Mouse (Mus musculus) intestine, postnatal 0 days (tissue): ENCODE measurements around the gene Peli1. TPM values are rescaled to one million over a fixed set of nuclear protein-coding genes. Genes with fewer than 3 reads are reported as not detected.

Source experiments
- ATAC-seq: fragments of 200-750 bp; cut with Nextera tagmentation; 2 replicates; pipeline ENCODE4 v1.8.0; 2017; ENCODE audit warnings: mild to moderate bottlenecking, moderate TSS enrichment, moderate library complexity
- H3K27ac ChIP-seq: fragments of 300-500 bp; sonication (generic); 2 replicates; pipeline ENCODE4 v1.5.1; 2014; ENCODE audit warnings: mild to moderate bottlenecking, low read depth, low read length, moderate library complexity
- H3K27me3 ChIP-seq: fragments of 300-500 bp; sonication (generic); replicated peaks from 2 replicates; pipeline ENCODE4 v1.6.1; 2014; ENCODE audit warnings: low read length, mixed read lengths; ENCODE audit not compliant: control insufficient read depth, insufficient read depth
- H3K36me3 ChIP-seq: fragments of 300-500 bp; sonication (generic); 2 replicates; pipeline ENCODE4 v1.6.1; 2014; ENCODE audit warnings: mild to moderate bottlenecking, moderate library complexity; ENCODE audit not compliant: control insufficient read depth, insufficient read depth
- H3K4me1 ChIP-seq: fragments of 300-500 bp; sonication (generic); replicated peaks from 2 replicates; pipeline ENCODE4 v1.6.1; 2014; ENCODE audit warnings: antibody characterized with exemption, low read length, mixed read lengths; ENCODE audit not compliant: control insufficient read depth, insufficient read depth
- H3K4me2 ChIP-seq: fragments of 300-500 bp; sonication (generic); replicated peaks from 2 replicates; pipeline ENCODE4 v1.6.1; 2014; ENCODE audit warnings: low read depth, mild to moderate bottlenecking, moderate library complexity
- H3K4me3 ChIP-seq: fragments of 300-500 bp; sonication (generic); 2 replicates; pipeline ENCODE4 v1.5.1; 2014; ENCODE audit warnings: low read depth, low read length
- H3K9ac ChIP-seq: fragments of 300-500 bp; sonication (generic); 2 replicates; pipeline ENCODE4 v1.6.1; 2014; ENCODE audit warnings: mild to moderate bottlenecking, low read depth, low read length
- H3K9me3 ChIP-seq: fragments of 300-500 bp; sonication (generic); 2 replicates; pipeline ENCODE4 v1.6.1; 2016; ENCODE audit warnings: mixed run types; ENCODE audit not compliant: control insufficient read depth
- CTCF ChIP-seq: sonication (generic); IDR thresholded peaks from 2 replicates; pipeline ENCODE4 v1.5.1; 2016; ENCODE audit warnings: low read depth, mild to moderate bottlenecking, control low read depth, antibody characterized with exemption, moderate library complexity
- WGBS: fragments of 180-500 bp; shearing (Covaris S2); extraction: QIAGEN DNeasy Blood & Tissue Kit; methylation state at CpG from one replicate; pipeline ENCODE4 v1.1.7; 2014; 5-methylcytosine and 5-hydroxymethylcytosine counted together
- polyA plus RNA-seq: library from polyadenylated mRNA; unstranded; fragments of >200 nt; fragmentation: Nextera tagmentation; extraction: Ambion mirVana; gene quantifications from 2 replicates; pipeline ENCODE4 v1.2.1, GENCODE M21; 2015

The Peli1 gene
- polyA plus RNA-seq, 1 experiment from 2014 or later, result 27.2 TPM

DNA sequence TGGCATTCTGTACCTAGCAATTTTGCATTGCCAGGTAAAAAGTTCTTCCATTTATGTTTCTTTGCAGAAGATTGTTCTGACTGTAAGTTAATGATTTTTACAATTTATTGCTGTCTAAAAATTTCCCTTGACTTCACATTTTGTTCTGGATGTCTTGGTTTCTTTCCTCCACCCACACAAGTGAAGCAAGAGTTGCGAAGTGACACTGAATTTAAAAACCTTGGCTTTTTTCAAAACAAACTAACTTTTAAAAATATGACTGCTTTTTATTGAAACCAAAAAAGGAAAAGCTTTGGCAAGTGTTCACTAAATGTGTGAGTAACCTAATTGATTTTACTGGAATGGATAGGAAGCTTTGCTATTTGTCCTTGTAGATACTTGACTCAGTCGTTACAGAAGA, 18.2 kb downstream of the Peli1 start:
- H3K27me3 ChIP-seq, result no peaks in the 10 kb centered on the region
- H3K4me2 ChIP-seq, result no peak overlapping the region
- no peak overlapping the region for H3K27ac ChIP-seq
- no peaks in the 10 kb centered on the region for H3K9me3 ChIP-seq
- H3K4me1 ChIP-seq, result 0 out of 2 replicates have a peak, but pooled peaks cover 2% of the 10 kb centered on the region
- TF ChIP-seq CTCF, result no peak
- WGBS, result 72% methylated on average over 2 of the region's 2 CpGs
- no peak overlapping the region for H3K4me3 ChIP-seq
- no peak overlapping the region for H3K9ac ChIP-seq
- H3K36me3 ChIP-seq, result peaks cover 5% of the 10 kb centered on the region; the same call in 1 of the 2 replicates
- ATAC-seq, result no peak

DNA sequence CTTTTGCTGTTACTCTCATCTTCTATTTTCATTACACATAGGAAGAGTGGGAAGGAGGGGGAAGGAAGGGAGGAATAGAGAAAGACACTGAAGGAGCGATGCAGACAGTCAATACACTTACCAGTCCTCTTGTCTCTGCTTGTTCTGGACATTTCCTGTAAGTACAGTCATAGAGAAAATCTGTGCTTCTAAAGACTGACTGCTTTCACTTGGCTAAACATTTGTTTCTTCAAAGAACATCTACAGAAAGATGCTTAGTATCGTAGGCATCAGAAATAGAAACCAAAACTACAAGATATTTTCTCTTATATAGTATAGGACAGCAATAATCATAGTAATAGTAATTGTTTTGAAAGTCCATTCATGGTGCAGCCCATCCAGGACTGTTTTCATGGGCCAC, 23.4 kb downstream of the Peli1 start:
- Histone ChIP-seq H3K4me1 (peaks cover 3% of the 10 kb centered on the region; the same call in 1 of the 2 replicates), H3K9ac (no peak overlapping the region), H3K27me3 (no peaks in the 10 kb centered on the region), H3K36me3 (no peaks in the 10 kb centered on the region), H3K4me2 (no peak overlapping the region), H3K27ac (no peak overlapping the region), H3K9me3 (no peaks in the 10 kb centered on the region), H3K4me3 (no peak overlapping the region)
- ATAC-seq, result no peak
- 64% methylated on average over 2 of the region's 2 CpGs for WGBS
- no peak for TF ChIP-seq CTCF

DNA sequence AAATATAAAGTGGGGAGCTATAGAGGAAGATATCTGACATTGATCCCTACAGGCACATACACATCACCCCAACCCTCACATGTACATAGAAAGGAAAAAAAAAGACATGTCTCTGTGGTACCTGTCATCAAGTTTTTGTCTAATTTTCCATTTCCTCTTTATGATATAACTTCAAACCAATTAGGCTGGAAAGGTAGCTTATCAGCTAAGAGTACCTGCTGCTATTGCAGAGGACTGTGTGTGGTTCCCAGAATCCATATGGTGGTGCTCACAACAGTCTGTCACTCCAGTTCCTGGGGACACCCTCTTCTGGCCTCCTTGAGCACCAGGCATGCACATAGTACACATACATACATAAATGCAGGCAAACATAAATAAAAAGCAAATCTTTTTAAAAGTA, 24.7 kb downstream of the Peli1 start:
- Histone ChIP-seq H3K9me3 (no peaks in the 10 kb centered on the region), H3K27ac (no peak overlapping the region), H3K4me2 (no peak overlapping the region), H3K36me3 (no peaks in the 10 kb centered on the region), H3K4me3 (no peak overlapping the region), H3K4me1 (peaks cover 3% of the 10 kb centered on the region; the same call in 1 of the 2 replicates), H3K27me3 (no peaks in the 10 kb centered on the region), H3K9ac (no peak overlapping the region)
- no peak for TF ChIP-seq CTCF
- no peak for ATAC-seq

DNA sequence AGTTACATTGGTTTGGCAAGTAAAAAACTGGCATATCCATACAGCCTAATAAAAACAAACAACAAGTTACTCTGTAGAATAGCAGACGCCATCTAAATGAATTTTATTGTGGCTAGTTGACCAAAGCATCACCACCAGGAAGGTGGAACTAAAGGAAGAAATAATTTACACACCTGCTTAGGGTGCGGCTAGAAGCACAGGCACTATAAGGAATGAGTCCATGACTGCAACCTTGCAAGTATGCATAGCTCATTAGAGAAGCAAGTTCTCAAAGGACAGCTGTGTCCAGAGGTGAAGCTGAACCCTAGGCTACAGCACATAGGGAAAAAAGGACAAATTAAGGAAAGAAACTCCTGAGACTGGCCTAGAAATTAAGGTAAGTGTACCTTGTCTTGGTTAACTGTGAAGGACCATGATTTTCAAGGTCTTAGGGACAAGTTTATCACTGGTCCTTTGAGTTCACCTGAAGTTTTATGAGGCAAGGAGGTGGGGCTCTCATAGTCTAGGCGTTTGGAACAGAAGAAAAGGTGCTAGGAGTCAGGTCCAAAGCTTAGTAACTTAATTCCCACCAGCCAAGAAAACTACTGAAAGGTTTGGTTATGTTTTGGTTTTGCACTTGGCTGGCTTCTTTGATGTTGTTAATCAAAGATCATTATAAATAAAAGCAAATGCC, 25.7 kb downstream of the Peli1 start:
- 28% methylated on average over 3 of the region's 3 CpGs for WGBS
- Histone ChIP-seq H3K4me2 (no peak overlapping the region), H3K27me3 (no peaks in the 10 kb centered on the region), H3K36me3 (no peaks in the 10 kb centered on the region), H3K9me3 (no peaks in the 10 kb centered on the region), H3K27ac (0 out of 2 replicates have a peak overlapping the region, but pooled peaks have one; percentile 42), H3K4me3 (no peak overlapping the region), H3K4me1 (peaks cover 3% of the 10 kb centered on the region; the same call in 1 of the 2 replicates), H3K9ac (no peak overlapping the region)
- TF ChIP-seq CTCF, result no peak
- peak; percentile 75 for ATAC-seq

DNA sequence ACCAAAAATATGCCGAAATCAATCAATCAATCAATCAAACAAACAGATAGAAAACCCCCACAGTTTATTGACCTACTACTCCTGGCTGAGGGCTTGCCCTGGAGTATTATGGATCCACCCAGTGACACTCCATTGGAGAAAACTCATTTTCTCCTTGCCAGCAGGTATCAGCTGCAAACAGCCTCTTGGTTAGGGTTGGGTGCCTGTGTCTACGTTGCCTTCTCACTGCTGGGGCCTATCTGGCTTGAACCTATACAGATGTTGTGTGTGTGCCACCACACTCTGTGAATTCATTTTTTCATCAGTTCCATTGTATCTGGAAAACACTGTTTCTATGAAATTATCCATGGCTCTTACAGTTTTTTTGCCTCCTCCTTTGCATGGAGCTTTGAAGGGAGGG, 30.6 kb downstream of the Peli1 start:
- ATAC-seq, result no peak
- Histone ChIP-seq H3K9me3 (no peaks in the 10 kb centered on the region), H3K27me3 (no peaks in the 10 kb centered on the region), H3K4me1 (peaks cover 3% of the 10 kb centered on the region; the same call in 1 of the 2 replicates), H3K27ac (no peak overlapping the region), H3K36me3 (no peaks in the 10 kb centered on the region), H3K4me3 (no peak overlapping the region), H3K9ac (no peak overlapping the region), H3K4me2 (no peak overlapping the region)
- 78% methylated on average over 2 of the region's 2 CpGs for whole genome bisulfite sequencing
- TF ChIP-seq CTCF, result no peak

DNA sequence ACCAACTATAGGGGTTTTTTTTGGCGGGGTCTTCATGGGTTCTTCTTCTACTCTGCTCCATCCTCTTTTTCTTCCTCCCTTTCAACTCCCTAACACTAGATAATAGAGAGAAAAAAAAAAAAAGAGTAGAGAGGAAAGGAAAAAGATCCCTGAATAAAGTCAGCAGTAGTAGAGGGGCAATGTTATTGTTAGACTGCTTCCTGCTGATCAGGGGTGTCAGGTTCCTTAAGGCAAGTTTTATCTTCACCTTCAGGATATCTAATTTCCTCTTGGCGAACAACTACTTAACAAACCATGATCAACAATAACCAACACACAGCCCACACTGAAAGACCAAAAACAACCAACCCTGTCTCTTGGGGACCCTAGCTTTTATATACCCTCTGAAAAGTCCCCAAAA, 31.3 kb downstream of the Peli1 start:
- 72% methylated on average over 2 of the region's 2 CpGs for WGBS
- ATAC-seq, result no peak
- no peaks in the 10 kb centered on the region for H3K36me3 ChIP-seq

More for the DNA sequence above, 31.3 kb downstream of the Peli1 start:
- TF ChIP-seq CTCF, result no peak
- H3K4me2 ChIP-seq, result no peak overlapping the region
- no peak overlapping the region for H3K27ac ChIP-seq
- H3K4me1 ChIP-seq, result peaks cover 3% of the 10 kb centered on the region; the same call in 1 of the 2 replicates
- H3K9me3 ChIP-seq, result no peaks in the 10 kb centered on the region
- no peaks in the 10 kb centered on the region for H3K27me3 ChIP-seq
- H3K9ac ChIP-seq, result no peak overlapping the region
- no peak overlapping the region for H3K4me3 ChIP-seq
